Mouse (Mus musculus): ENCODE measurements at regions not wholly inside any gene's neighbourhood (a gene's known extent, or its start where the extent isn't known, plus 50 kb on each side); places are given as distances from the start of the nearest gene placed in this dataset.

- TF ChIP-seq TAL1 (conservative IDR thresholded peaks at IDR 0.05; ENCODE audit: low read depth, low read length): no peak
- no peak for TF ChIP-seq POLR2AphosphoS5 (IDR thresholded peaks at IDR 0.05; ENCODE audit: insufficient replicate concordance, low read depth, low read length)
- TF ChIP-seq CTCF (IDR thresholded peaks at IDR 0.05; ENCODE audit: low read depth, low read length): no peak
- no peak for TF ChIP-seq GATA2 (IDR thresholded peaks at IDR 0.05; ENCODE audit: borderline replicate concordance, low read depth, low read length)
- TF ChIP-seq GATA1 (IDR thresholded peaks at IDR 0.05; ENCODE audit: borderline replicate concordance, low read length): no peak
- Histone ChIP-seq H3K4me3 (ENCODE audit: low read depth, low read length) (no peak overlapping the region), H3K9me3 (replicated peaks) (no peaks in the 10 kb centered on the region), H3K4me1 (ENCODE audit: insufficient read depth, low read depth, low read length) (no peaks in the 10 kb centered on the region), H3K27me3 (ENCODE audit: insufficient read depth, low read length) (no peaks in the 10 kb centered on the region), H3K36me3 (replicated peaks) (no peaks in the 10 kb centered on the region)
- ATAC-seq (ENCODE audit: extremely low read depth, insufficient number of reproducible peaks, low FRiP score, poor library complexity, severe bottlenecking) (no peak), DNase-seq (ENCODE audit: low spot score) (no peak)
These were observed 678.7 kb downstream of the Utrn start for GRCm38 (mm10) chr10:12190435-12190834.

GRCm38 (mm10) chr10:12207301-12207700, 661.9 kb downstream of the Utrn start:
- no peaks in the 10 kb centered on the region for H3K4me1 ChIP-seq (ENCODE audit: insufficient read depth, low read depth, low read length)
- H3K27me3 ChIP-seq (ENCODE audit: insufficient read depth, low read length): 0 out of 2 replicates have a peak, but pooled peaks cover 2% of the 10 kb centered on the region
- H3K36me3 ChIP-seq (replicated peaks): no peaks in the 10 kb centered on the region
- H3K4me3 ChIP-seq (ENCODE audit: low read depth, low read length): no peak overlapping the region
- ATAC-seq (ENCODE audit: extremely low read depth, insufficient number of reproducible peaks, low FRiP score, poor library complexity, severe bottlenecking) (no peak), DNase-seq (ENCODE audit: low spot score) (no peak)
- TF ChIP-seq GATA1 (IDR thresholded peaks at IDR 0.05; ENCODE audit: borderline replicate concordance, low read length): no peak
- no peak for TF ChIP-seq GATA2 (IDR thresholded peaks at IDR 0.05; ENCODE audit: borderline replicate concordance, low read depth, low read length)
- no peak for TF ChIP-seq TAL1 (conservative IDR thresholded peaks at IDR 0.05; ENCODE audit: low read depth, low read length)
- no peaks in the 10 kb centered on the region for H3K9me3 ChIP-seq (replicated peaks)

GRCm38 (mm10) chr10:12210181-12210580, 659.0 kb downstream of the Utrn start:
- TF ChIP-seq POLR2AphosphoS5 (IDR thresholded peaks at IDR 0.05; ENCODE audit: insufficient replicate concordance, low read depth, low read length) (no peak), GATA2 (IDR thresholded peaks at IDR 0.05; ENCODE audit: borderline replicate concordance, low read depth, low read length) (no peak), GATA1 (IDR thresholded peaks at IDR 0.05; ENCODE audit: borderline replicate concordance, low read length) (no peak), TAL1 (conservative IDR thresholded peaks at IDR 0.05; ENCODE audit: low read depth, low read length) (no peak), CTCF (IDR thresholded peaks at IDR 0.05; ENCODE audit: low read depth, low read length) (no peak)

GRCm38 (mm10) chr10:12218879-12219278, 650.3 kb downstream of the Utrn start:
- no peak for DNase-seq (ENCODE audit: low spot score)
- H3K9me3 ChIP-seq (replicated peaks): no peaks in the 10 kb centered on the region
- ATAC-seq (ENCODE audit: extremely low read depth, insufficient number of reproducible peaks, low FRiP score, poor library complexity, severe bottlenecking): no peak

More at GRCm38 (mm10) chr10:12210181-12210580, 659.0 kb downstream of the Utrn start:
- ATAC-seq (ENCODE audit: extremely low read depth, insufficient number of reproducible peaks, low FRiP score, poor library complexity, severe bottlenecking) (no peak), DNase-seq (ENCODE audit: low spot score) (no peak)
- H3K4me3 ChIP-seq (ENCODE audit: low read depth, low read length): no peak overlapping the region
- no peaks in the 10 kb centered on the region for H3K9me3 ChIP-seq (replicated peaks)
- H3K36me3 ChIP-seq (replicated peaks): no peaks in the 10 kb centered on the region
- H3K4me1 ChIP-seq (ENCODE audit: insufficient read depth, low read depth, low read length): no peaks in the 10 kb centered on the region
- no peaks in the 10 kb centered on the region for H3K27me3 ChIP-seq (ENCODE audit: insufficient read depth, low read length)

GRCm38 (mm10) chr10:12234141-12234540, 635.0 kb downstream of the Utrn start:
- ATAC-seq (ENCODE audit: extremely low read depth, insufficient number of reproducible peaks, low FRiP score, poor library complexity, severe bottlenecking) (no peak), DNase-seq (ENCODE audit: low spot score) (no peak)
- TF ChIP-seq GATA2 (IDR thresholded peaks at IDR 0.05; ENCODE audit: borderline replicate concordance, low read depth, low read length) (no peak), GATA1 (IDR thresholded peaks at IDR 0.05; ENCODE audit: borderline replicate concordance, low read length) (no peak), POLR2AphosphoS5 (IDR thresholded peaks at IDR 0.05; ENCODE audit: insufficient replicate concordance, low read depth, low read length) (no peak), CTCF (IDR thresholded peaks at IDR 0.05; ENCODE audit: low read depth, low read length) (no peak), TAL1 (conservative IDR thresholded peaks at IDR 0.05; ENCODE audit: low read depth, low read length) (no peak)
- no peaks in the 10 kb centered on the region for H3K36me3 ChIP-seq (replicated peaks)
- H3K9me3 ChIP-seq (replicated peaks): no peaks in the 10 kb centered on the region
- H3K4me1 ChIP-seq (ENCODE audit: insufficient read depth, low read depth, low read length): no peaks in the 10 kb centered on the region
- no peak overlapping the region for H3K4me3 ChIP-seq (ENCODE audit: low read depth, low read length)
- no peaks in the 10 kb centered on the region for H3K27me3 ChIP-seq (ENCODE audit: insufficient read depth, low read length)

More at GRCm38 (mm10) chr10:12218879-12219278, 650.3 kb downstream of the Utrn start:
- no peaks in the 10 kb centered on the region for H3K36me3 ChIP-seq (replicated peaks)
- no peaks in the 10 kb centered on the region for H3K27me3 ChIP-seq (ENCODE audit: insufficient read depth, low read length)
- no peak overlapping the region for H3K4me3 ChIP-seq (ENCODE audit: low read depth, low read length)
- TF ChIP-seq POLR2AphosphoS5 (IDR thresholded peaks at IDR 0.05; ENCODE audit: insufficient replicate concordance, low read depth, low read length) (no peak), GATA1 (IDR thresholded peaks at IDR 0.05; ENCODE audit: borderline replicate concordance, low read length) (no peak), TAL1 (conservative IDR thresholded peaks at IDR 0.05; ENCODE audit: low read depth, low read length) (no peak), CTCF (IDR thresholded peaks at IDR 0.05; ENCODE audit: low read depth, low read length) (no peak), GATA2 (IDR thresholded peaks at IDR 0.05; ENCODE audit: borderline replicate concordance, low read depth, low read length) (no peak)
- no peaks in the 10 kb centered on the region for H3K4me1 ChIP-seq (ENCODE audit: insufficient read depth, low read depth, low read length)

GRCm38 (mm10) chr10:12248853-12249252, 620.3 kb downstream of the Utrn start:
- no peak for ATAC-seq (ENCODE audit: extremely low read depth, insufficient number of reproducible peaks, low FRiP score, poor library complexity, severe bottlenecking)
- H3K36me3 ChIP-seq (replicated peaks): no peaks in the 10 kb centered on the region
- H3K4me1 ChIP-seq (ENCODE audit: insufficient read depth, low read depth, low read length): no peaks in the 10 kb centered on the region
- no peaks in the 10 kb centered on the region for H3K27me3 ChIP-seq (ENCODE audit: insufficient read depth, low read length)
- TF ChIP-seq POLR2AphosphoS5 (IDR thresholded peaks at IDR 0.05; ENCODE audit: insufficient replicate concordance, low read depth, low read length) (no peak), GATA1 (IDR thresholded peaks at IDR 0.05; ENCODE audit: borderline replicate concordance, low read length) (no peak), CTCF (IDR thresholded peaks at IDR 0.05; ENCODE audit: low read depth, low read length) (no peak), GATA2 (IDR thresholded peaks at IDR 0.05; ENCODE audit: borderline replicate concordance, low read depth, low read length) (no peak), TAL1 (conservative IDR thresholded peaks at IDR 0.05; ENCODE audit: low read depth, low read length) (no peak)
- H3K9me3 ChIP-seq (replicated peaks): no peaks in the 10 kb centered on the region
- no peak overlapping the region for H3K4me3 ChIP-seq (ENCODE audit: low read depth, low read length)
- no peak for DNase-seq (ENCODE audit: low spot score)

All from G1E (cell line).